Mouse (Mus musculus) left cerebral cortex, postnatal 14 days (tissue): ENCODE data around the gene Lpin2. TPM values are rescaled to one million over a fixed set of nuclear protein-coding genes. Genes with fewer than 3 reads are reported as not detected.

Experiments
- DNase-seq, 2 experiments: peaks; one replicate each; pipeline ENCODE4 v3.0.0; 2021 to 2022; ENCODE audit warnings: low spot score in 2 of 2, mixed read lengths in 1 of 2
- intact Hi-C: fragments of 180-260 bp; cut with DNase I; formaldehyde crosslinking; loops from one replicate; pipeline ENCODE4 v1.15.1; 2025
- total RNA-seq, 2 experiments: library from RNA; stranded (reverse); gene quantifications; 2 replicates each; pipeline ENCODE4 v1.2.3; 2021

Gene Lpin2
- total RNA-seq, 2 experiments from 2014 or later: 79.9 to 84.3 TPM

DNA sequence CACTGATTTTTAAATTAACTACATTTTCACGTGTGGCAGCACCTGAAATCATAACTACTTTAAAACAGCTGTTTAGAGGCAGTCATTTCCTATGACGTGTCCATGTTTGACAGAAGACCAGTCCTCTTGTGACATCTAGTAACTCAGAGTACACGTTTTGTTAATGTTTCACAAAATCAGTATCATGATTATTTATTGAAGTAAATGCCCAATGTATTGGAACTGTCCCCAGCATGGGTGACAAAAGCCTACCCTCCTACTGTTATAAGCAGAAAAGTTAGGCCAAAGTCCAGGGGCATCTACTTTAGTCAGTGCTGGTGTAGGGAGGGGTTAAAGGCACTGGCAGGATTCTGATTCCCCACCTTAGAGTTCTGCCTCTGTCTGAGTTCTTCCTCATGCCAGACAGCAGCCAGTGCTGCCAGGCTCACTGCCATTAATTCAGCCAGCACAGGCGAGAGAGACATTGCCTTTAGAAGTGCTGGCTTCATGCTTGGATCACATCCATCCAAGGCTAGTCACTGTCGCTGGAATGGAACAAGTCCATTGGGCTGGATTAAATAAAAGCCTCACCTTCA lies 34.8 kb downstream of the Lpin2 start:
- intact Hi-C loops: no loop called here

DNA sequence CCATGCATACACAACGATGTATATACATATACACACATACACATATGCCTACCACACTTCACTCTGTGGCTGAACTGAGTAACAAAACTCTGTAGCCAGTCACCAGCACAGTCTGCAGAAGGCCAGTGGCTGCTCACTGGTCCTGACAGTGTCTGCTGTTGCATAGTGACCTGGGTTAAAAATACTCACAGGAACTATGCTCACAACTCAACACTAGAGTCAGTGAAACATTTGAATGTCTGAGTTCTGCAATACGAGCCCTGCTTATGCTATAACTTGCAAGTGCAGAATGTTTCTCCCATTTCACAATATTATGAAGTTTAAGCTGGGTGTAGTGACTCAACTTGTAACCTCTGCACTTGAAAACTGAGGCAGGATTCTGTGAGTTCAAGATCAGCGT lies 39.0 kb downstream of the Lpin2 start:
- intact Hi-C loops: no loop called here
- no peak for DNase-seq

More for the DNA sequence above, 34.8 kb downstream of the Lpin2 start:
- DNase-seq: no peak

DNA sequence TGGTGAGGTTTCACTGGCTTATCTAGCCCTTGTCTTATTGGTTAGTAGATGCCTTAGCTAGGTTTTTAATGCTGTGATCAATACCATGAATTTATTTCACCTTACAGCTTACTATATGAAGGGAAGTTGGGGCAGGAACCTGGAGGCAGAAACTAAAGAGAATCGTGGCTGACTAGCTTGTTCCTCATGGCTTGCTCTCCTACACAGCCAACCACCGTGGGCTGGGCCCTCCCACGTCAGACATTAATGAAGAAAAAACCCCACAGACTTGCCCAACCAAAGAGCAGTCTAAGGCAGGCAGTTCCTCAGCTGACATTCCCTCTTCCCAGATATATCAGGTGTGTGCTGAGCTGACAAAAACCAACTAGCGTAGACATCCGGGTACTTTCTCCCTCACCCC lies 41.3 kb downstream of the Lpin2 start:
- intact Hi-C loops: no loop called here
- DNase-seq: no peak

DNA sequence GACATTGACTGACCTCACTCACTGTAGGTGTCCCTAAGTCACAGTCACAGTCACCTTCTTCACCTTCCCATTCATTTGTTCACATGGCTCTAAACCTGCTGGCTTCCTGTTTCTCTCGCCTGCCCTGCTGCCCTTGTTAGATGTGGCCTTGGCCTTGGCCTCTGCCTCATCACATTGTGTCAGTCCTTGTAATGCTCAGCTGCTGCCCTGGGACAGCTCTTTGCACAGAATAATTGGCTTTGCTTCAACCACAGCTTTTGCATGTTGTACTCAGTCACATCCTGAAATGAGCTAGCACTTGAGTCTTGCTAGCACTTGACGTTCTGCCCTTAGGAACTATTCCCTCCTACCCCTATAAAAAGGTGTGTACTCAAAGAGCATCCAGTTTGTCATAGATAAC lies 42.2 kb downstream of the Lpin2 start:
- no peak for DNase-seq
- intact Hi-C loops: no loop called here

DNA sequence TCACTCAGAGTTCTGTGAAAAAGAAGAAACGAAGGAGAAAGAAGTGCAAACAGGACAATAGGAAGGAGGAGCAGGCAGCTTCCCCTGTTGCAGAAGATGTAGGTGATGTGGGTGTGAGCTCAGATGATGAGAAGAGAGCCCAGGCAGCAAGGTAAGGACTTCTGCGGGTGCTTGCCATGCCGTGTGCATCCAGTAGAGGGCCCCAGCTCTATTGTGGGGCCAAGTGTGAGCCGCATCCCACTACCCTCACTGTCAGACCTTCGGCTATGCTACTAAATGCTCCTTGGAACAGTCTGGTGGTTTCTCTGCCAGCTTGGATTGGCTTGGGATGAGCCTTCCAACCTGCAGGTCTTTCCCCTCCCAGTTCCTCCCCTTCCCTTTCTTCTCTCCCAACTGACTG lies 42.7 kb downstream of the Lpin2 start:
- no peak for DNase-seq

DNA sequence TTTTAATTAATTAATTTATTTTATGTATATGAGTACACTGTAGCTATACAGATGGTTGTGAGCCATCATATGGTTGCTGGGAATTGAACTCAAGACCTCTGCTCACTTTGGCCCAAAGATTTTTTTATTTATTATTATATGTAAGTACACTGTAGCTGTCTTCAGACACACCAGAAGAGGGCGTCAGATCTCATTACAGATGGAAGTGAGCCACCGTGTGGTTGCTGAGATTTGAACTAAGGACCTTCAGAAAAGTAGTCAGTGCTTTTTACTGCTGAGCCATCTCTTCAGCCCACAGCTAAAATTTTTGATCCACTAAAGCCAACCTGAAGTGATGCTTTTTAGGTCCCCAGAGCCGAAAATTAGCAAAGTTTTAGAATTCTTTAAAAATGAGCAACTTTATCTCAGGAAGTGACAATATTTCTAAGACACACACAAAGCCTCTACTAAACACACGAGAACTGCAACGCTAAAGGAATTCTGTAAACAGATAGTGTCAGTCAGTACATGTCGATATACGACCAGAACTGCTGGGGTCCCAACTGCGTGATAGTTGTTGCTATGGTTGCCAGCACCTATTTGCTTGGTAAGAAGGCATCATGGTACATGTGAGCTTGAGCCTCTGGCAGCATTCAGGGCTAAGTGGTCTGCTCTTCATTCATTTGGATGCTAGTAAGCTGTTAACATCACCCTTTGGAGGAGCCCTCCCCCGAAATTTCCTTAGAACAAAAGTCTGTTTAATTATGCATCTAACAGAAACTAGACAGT lies 45.0 kb downstream of the Lpin2 start:
- DNase-seq: no peak
- intact Hi-C loops: loop anchor here (5.0 kb wide), 1 partner anchor 40 kb away; no protein-coding TSS in a partner anchor

More for the DNA sequence above, 42.7 kb downstream of the Lpin2 start:
- intact Hi-C loops: loop anchor here (5.0 kb wide), 1 partner anchor 38 kb away; no protein-coding TSS in a partner anchor

DNA sequence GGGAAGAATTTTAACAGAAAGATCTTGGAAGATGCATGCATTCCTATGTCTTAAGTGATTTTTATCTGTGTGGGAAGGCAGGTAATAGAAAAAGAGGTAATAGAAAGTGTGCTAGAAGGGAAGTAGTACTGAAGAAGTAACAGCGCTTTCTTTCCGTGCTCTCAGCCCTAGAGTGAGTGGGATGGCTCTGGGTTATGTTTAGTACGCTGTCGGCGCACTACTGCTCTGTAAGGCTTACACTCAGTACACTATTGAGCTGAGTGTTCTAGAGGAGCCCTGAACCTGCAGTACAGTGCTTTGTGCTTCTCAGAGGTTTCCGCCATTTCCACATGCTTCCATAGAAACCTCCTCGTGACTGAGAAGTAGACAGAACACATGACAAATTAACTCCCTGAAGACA lies 46.3 kb downstream of the Lpin2 start:
- intact Hi-C loops: loop anchor here (5.0 kb wide), 1 partner anchor 41 kb away; no protein-coding TSS in a partner anchor
- peak in 1 of 2 experiments; percentile 39 for DNase-seq

DNA sequence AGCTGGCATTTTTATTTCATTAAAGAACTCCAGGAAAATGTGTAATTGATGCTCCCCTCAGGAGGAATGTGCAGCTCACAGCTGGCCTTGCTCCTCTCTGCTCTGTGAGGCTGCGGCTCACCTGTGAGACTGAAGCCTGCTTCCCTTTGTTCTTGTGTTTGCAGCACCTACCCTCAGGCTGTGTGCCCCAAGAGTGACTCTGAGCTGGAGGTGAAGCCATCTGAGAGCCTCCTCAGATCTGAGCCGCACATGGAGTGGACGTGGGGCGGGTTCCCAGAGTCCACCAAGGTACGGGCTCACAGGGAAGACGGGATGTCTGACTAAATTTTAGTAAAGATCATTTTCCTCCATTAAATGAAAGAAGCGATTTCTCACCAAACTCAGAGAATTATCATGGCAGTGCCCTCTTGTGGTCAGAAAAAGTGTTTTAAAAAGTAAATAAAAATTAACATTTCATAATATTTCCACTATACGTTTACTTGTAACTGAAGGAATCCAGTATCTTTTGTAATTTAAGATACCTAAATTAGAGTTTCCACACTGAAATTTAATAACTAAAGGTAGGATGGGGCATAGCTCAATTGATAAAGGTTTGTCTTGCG lies 47.8 kb downstream of the Lpin2 start:
- no peak for DNase-seq
- intact Hi-C loops: no loop called here

DNA sequence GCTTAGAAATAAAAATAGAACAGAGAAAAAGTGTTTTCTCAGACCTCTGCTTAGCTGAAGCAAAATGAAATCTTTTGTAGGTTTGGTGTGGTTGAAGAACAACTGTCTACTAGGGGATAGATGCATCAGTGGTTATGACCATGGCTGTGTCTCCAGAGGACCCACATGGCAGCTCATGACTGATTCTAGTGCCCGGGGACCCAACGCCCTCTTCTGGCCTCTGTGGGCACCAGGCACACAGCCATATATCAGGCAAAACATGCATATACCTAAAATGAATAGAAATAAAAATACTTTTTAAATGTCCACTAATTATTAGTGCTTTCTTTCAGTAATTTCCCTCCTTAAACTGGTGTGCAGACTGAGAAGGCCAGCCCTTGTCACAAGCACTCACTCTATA lies 49.6 kb downstream of the Lpin2 start:
- DNase-seq: no peak
- intact Hi-C loops: no loop called here

DNA sequence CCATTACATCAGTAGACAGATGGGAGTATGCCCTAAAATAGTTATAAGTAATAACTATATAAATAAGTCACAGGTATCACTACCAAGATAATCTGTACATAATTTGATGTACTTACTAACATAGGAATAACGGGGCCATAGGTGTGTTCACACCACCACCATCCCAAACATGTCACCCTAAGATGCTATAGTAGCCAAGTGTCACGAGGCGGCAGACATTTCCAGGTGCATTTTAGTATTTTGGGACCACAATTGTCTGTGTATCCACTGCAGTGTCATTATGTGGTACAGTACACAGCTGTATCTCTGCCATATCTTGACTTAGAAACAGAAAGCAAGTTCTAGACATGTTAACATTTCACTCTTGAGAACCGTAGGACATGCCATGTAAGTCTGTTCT lies 50.9 kb downstream of the Lpin2 start:
- intact Hi-C loops: no loop called here

DNA sequence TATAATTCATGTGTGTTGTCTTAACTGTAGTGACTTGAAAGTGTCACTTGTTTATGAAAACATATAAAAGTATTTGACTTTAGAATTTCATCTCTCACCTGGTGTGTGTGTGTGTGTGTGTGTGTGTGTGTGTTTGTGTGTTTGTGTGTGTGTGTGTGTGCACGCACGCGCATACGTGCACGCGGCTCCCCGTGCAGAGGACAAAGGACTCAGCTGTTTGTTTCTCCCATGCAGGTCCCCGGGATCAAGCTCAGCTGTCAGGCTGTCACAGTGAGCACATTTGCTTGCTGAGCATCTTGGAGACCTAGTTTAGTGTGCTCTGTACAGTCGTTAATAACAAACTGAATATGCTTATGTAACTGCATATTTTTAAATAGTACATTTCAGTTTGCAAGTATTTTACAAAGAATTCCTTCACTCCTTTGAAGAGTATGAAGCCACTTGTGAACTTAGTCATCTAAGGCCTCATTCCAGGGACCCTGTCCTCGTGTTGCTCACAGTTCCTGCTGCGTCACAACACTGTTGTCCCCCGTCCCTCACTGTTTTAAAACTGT lies 51.8 kb downstream of the Lpin2 start:
- no peak for DNase-seq
- intact Hi-C loops: no loop called here

More for the DNA sequence above, 50.9 kb downstream of the Lpin2 start:
- DNase-seq: no peak

DNA sequence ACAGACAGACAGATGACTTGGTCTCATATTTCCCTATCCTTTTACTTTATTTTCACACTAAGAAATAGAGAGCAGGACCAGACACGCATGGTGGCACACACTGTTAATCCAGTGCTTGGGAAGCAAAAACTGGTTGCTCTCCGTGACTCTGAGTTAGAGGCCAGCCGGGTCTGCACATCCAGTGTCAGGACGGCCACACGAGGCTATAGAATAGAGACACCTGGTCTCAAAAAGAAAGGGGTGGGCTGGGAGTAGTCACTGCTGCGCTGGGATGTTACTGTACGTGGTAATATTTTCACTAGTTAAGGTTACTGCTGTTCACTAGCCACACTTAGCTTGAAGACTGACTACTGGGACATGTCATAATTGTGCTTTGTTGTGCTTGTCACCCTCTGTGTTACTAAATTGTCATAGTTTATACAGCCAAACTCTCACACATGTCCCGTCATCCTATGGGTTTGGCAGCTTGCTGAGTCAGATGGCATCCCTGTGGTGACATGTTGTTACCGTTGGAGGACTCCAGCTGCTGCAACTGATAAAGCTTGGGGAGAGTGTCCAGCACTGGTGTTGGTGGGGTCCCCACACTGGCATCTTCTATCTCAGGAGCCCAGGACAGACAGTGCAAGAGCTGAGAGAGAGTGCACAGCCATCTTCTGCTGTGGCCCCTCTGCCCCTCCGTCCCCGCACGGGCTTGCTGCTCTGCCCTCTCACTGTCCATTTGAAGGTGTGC lies 53.0 kb downstream of the Lpin2 start:
- intact Hi-C loops: no loop called here
- no peak for DNase-seq

DNA sequence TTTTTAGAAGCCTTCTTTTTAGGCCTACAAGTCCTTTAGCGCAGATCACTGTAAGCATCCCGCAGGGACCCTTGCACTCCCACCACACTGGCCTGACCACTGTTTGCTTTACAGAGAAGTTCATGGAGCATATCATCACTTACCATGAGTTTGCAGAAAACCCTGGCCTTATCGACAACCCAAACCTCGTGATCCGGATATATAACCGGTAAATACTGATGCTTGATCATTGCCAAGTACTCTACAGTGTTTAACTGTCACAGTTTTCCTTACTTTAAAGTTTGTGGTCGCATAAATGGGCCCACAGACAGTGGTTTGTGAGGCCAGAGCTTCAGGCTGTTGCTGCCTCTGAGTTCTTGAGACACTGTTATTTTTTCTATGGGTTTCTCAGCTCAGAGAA lies 56.1 kb downstream of the Lpin2 start:
- intact Hi-C loops: no loop called here
- DNase-seq: no peak

DNA sequence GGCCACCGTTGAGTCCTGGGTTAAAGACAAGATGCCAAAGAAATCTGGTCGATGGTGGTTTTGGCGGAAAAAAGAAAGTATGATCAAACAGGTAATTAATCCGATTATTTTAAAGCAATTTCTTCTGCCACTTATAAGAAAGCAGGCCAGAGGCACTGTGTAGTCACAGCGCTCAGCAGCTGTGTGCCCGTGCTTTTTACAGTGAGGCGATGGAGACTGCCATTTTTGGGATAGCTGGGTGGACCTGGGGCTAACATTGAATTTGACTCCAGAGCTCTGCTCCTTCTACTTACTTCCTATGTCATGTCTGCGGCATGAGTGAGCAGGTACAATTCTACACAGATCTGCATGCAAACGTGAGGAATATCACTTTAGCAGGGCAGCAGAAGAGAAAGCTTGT lies 58.5 kb downstream of the Lpin2 start:
- intact Hi-C loops: no loop called here
- no peak for DNase-seq

DNA sequence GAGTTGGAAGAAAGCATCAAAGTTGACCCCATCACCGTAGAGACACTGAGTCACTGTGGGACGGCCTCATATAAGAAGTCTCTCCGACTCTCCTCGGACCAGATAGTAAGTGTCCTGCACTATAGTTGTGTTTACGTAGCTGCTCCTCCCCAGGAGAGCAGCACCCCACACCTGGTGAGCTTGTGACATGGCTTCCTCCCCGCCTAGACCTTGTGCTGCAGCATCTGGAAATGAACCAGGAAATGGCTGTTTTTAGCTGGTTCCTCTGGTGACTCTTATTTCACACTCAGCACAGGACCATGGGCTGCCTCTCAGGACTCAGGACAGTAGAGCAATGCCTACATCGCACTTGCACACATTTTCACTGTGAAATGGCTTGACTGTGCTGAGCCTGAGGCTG lies 60.3 kb downstream of the Lpin2 start:
- DNase-seq: no peak
- intact Hi-C loops: no loop called here

DNA sequence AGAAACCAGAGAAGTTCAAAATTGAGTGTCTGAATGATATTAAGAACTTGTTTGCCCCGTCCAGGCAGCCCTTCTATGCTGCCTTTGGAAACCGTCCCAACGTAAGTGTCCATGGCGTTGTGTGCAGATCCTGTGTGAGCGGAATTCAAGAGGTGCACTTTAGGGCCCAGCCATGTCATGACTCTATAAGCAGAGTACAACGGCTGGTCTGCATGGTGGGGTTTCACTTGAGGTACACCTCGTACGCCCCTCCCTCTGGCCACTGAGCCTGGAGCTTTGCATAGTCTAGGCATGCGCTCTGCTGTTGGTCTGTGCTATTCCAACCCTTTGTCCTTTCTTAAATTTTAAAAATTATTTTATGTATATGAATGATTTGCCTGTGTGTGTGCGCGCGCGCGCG lies 62.8 kb downstream of the Lpin2 start:
- intact Hi-C loops: no loop called here
- DNase-seq: no peak

DNA sequence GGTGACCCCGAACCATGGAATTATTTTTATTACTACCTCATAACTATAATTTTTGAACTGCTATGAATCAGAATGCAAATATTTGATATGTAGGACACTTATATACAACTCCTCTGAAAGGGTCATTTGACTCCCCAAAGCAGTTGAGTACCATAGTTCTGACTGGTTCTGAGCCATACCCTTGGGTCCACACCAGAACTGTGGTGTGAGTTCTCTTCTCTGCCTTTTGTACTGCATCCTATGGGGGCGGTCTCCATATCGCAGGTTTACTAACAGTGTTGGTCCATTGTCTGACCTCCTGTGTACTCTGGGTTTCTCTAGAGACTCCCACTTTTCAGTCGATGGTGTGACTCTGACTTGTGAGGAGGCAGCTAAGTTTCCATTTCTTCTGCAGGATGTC lies 63.7 kb downstream of the Lpin2 start:
- intact Hi-C loops: no loop called here
- no peak for DNase-seq

DNA sequence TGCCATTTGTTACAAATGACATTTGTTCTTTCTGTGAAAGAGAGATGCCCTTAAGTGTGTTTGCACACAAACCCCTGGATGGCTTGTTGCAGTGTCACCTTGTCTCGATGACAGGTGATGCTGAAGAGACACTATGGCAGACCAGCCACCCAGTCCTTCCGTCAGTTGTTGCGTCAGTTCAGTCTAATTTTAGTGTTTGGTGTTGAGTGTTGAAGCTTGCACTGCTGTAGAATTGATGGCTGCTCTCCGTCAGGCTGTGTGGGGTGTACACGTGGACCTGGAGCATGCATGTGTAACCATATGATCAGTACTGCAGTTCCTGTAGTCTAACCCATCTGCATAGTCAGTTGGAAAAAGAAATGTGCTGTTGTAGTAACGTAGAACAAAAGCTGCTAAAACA lies 66.6 kb downstream of the Lpin2 start:
- intact Hi-C loops: no loop called here
- peak in 1 of 2 experiments; percentile 67 for DNase-seq

DNA sequence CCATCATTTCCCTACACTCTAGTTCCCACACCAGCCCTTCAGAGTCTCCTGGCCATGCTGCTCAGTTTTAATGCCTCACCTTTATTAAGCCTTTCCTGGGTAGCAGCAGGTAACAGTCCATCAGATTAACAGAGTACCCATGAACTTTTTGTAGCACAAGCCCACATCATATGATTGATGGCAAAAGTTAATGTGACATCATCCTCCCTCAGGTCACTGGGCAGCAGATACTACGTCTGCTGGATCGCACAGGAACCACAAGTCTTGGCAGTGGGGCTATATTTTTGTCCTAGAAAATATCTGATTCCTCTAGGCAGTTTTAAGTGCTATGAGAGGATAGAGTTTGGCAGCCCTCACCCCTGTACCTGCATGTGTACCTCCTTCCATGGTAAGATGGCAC lies 67.7 kb downstream of the Lpin2 start:
- intact Hi-C loops: loop anchor here (5.0 kb wide), 1 partner anchor 62 kb away; the partner anchor contains the start of gene Emilin2

More for the DNA sequence above, 67.7 kb downstream of the Lpin2 start:
- no peak for DNase-seq
